Mouse (Mus musculus): ENCODE measurements around the gene Bmpr2. TPM values are rescaled to one million over a fixed set of nuclear protein-coding genes. Genes with fewer than 3 reads are reported as not detected.

Bmpr2 gene
- total and polyA plus RNA-seq, 3 experiments, result 8.2 to 45.4 (median 40.4) TPM

DNA sequence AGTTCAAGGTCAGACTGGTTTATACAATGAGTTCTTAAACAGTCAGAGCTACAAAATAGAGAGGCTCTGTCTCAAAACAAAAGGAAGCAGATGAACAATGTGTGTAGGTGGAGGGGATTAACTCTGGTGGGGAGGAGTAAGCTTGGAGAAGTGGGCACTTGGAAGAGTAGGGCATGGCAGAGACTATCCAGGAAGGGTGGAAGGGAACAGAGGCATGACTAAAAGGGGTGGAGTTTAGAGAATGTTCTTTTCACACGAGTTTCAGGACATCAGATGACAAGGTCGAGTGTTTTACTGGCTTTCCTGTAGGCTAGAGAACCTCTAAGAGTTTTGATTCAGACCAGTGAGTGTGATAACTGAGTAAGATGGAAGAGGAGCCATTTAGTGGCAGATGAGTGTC is 144.5 kb downstream of the Bmpr2 start:
- intact Hi-C loops (cut with DNase I), result no loop called here
- H3K4me3 ChIP-seq, result no peak overlapping the region
- DNase-seq, result no peak
- peaks cover 11% of the 10 kb centered on the region for H3K4me1 ChIP-seq (ENCODE audit: control insufficient read depth, insufficient read depth, low read length)
- no peak overlapping the region for H3K9ac ChIP-seq (ENCODE audit: low read depth, low read length)
- 11% methylated on average over 2 of the region's 2 CpGs for WGBS
- H3K27ac ChIP-seq, result peak overlapping the region; percentile 27
- no peak for TF ChIP-seq CTCF (IDR thresholded peaks at IDR 0.05)
- no peak for TF ChIP-seq POLR2A (IDR thresholded peaks at IDR 0.05; ENCODE audit: insufficient read depth, low read depth, low read length)
- TF ChIP-seq EP300 (IDR thresholded peaks at IDR 0.05; ENCODE audit: insufficient read depth, low read depth, low read length), result no peak
- peaks cover 2% of the 10 kb centered on the region; the same call in 1 of the 2 replicates for H3K36me3 ChIP-seq (ENCODE audit: control insufficient read depth, insufficient read depth, low read length)
- H3K27me3 ChIP-seq (ENCODE audit: control insufficient read depth, insufficient read depth, low read length), result no peaks in the 10 kb centered on the region
- no peaks in the 10 kb centered on the region for H3K79me2 ChIP-seq (replicated peaks; ENCODE audit: control insufficient read depth, insufficient read depth, low read length)

DNA sequence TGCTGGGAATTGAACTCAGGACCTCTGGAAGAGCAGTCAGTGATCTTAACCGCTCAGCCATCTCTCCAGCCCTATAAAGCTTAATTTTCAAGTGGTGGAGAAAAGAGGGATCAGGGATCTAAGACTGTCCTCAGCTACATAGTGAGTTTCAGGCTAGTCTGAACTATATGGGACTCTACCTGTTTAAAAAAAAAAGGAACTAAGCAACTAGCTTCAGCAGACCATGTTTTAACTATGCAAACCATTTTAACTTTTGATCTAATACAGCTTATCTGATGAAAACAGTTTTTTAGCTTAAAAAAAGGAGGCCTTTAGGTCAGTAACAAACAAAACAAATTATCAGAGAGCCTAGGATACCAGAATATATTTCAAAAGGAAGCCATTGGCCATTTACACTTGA is 147.7 kb downstream of the Bmpr2 start:
- H3K27ac ChIP-seq, result no peak overlapping the region
- peaks cover 10% of the 10 kb centered on the region for H3K4me1 ChIP-seq (ENCODE audit: control insufficient read depth, insufficient read depth, low read length)
- no peak for TF ChIP-seq POLR2A (IDR thresholded peaks at IDR 0.05; ENCODE audit: insufficient read depth, low read depth, low read length)
- no peak for TF ChIP-seq CTCF (IDR thresholded peaks at IDR 0.05)
- TF ChIP-seq EP300 (IDR thresholded peaks at IDR 0.05; ENCODE audit: insufficient read depth, low read depth, low read length), result no peak
- H3K79me2 ChIP-seq (replicated peaks; ENCODE audit: control insufficient read depth, insufficient read depth, low read length), result peaks cover 5% of the 10 kb centered on the region
- DNase-seq, result peak in 1 of 2 experiments; percentile 4
- WGBS, result 97% methylated on average over 1 of the region's 1 CpGs
- H3K4me3 ChIP-seq, result no peak overlapping the region
- peaks cover 13% of the 10 kb centered on the region for H3K36me3 ChIP-seq (ENCODE audit: control insufficient read depth, insufficient read depth, low read length)
- H3K27me3 ChIP-seq (ENCODE audit: control insufficient read depth, insufficient read depth, low read length), result no peaks in the 10 kb centered on the region
- no peak overlapping the region for H3K9ac ChIP-seq (ENCODE audit: low read depth, low read length)
- intact Hi-C loops (cut with DNase I), result no loop called here

DNA sequence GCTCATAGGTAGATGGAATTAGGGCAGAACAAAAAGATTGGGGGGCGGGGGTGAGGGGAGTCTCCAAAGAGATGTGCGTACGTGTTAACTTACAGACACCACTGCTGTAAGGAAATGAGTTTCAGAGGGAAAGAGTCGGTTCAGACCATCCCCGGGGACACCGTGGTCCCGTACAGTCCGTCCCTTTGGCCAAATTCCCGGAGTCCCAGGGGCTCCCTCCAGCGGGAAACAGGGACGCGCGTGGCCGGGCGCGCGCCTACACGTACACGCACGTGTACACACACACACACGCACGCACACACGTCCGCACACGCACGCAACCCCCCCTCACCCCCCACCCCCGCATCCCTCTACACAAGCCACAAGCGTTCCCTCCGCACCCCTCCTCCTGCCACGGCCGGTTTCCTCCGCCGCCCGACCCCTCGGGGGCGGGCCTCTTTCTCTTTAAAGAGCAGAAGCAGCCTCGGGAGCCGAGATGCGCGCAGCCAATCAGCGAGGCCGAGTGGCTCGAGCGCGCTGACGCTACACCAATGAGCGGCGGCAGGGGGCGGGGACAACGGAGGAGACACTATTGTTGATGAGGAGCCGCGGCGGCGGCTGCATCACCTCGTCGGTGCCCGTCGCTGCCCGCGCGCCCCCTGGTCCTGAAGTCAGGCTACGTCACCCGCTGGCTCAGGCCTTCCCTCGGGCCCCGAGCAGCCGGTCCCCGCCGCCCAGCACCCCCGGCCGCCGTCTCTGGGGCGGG is 149.4 kb downstream of the Bmpr2 start, which contains the start of gene Fam117b:
TSS of gene Fam117b (plus strand) at position 594 of the 745 bp plus-strand sequence.
- peak within 1 kb of the TSS; percentile 95 for H3K27ac ChIP-seq
- H3K4me1 ChIP-seq (ENCODE audit: control insufficient read depth, insufficient read depth, low read length), result peaks cover 8% of the 10 kb centered on the region
- intact Hi-C loops (cut with DNase I), result loop anchor here (2.0 kb wide), 1 partner anchor 28 kb away; no protein-coding TSS in a partner anchor
- DNase-seq, result peak; percentile 96 to 99
- TF ChIP-seq POLR2A (IDR thresholded peaks at IDR 0.05; ENCODE audit: insufficient read depth, low read depth, low read length) (peak; percentile 85), CTCF (IDR thresholded peaks at IDR 0.05) (peak; percentile 20), EP300 (IDR thresholded peaks at IDR 0.05; ENCODE audit: insufficient read depth, low read depth, low read length) (peak; percentile 99; the same call in 1 of the 2 replicates)
- peak within 1 kb of the TSS; percentile 80 for H3K4me3 ChIP-seq
- no peaks in the 10 kb centered on the region for H3K27me3 ChIP-seq (ENCODE audit: control insufficient read depth, insufficient read depth, low read length)
- peaks cover 5% of the 10 kb centered on the region for H3K79me2 ChIP-seq (replicated peaks; ENCODE audit: control insufficient read depth, insufficient read depth, low read length)
- WGBS, result under 1% methylated on average over 69 of the region's 72 CpGs
- peaks cover 13% of the 10 kb centered on the region for H3K36me3 ChIP-seq (ENCODE audit: control insufficient read depth, insufficient read depth, low read length)
- peak within 1 kb of the TSS; percentile 97 for H3K9ac ChIP-seq (ENCODE audit: low read depth, low read length)

DNA sequence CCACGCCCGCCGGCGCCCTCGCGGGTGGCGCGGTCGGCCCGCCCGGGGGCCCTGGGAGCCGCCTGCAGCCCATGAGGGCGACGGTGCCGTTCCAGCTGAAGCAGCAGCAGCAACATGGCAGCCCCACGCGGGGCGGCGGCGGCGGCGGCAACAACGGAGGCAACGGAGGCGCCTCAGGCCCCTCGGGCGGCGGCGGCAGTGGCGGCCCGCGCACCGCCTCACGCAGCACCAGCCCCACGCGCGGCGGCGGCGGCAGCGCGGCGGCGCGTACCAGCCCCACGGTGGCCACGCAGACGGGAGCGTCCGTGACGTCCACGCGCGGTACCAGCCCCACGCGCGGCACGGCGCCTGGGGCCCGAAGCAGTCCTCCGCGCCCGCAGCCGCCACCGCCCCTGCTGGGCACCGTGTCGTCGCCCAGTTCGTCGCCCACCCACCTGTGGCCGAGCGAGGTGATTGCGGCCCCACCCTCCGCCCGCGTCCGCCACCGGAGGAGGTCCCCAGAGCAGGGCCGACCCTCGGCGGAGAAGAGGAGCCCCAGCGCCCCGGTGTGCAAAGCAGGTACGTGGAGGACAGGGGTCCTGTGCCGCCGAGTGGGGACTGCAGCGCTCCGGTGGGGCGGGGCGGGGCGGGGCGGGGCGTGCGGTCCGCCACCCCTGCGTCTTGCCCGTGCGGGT is 150.1 kb downstream of the Bmpr2 start:
- intact Hi-C loops (cut with DNase I), result loop anchor here (2.0 kb wide), 1 partner anchor 29 kb away; no protein-coding TSS in a partner anchor
- H3K27me3 ChIP-seq (ENCODE audit: control insufficient read depth, insufficient read depth, low read length), result no peaks in the 10 kb centered on the region
- H3K4me3 ChIP-seq, result peak overlapping the region; percentile 80
- peaks cover 13% of the 10 kb centered on the region for H3K36me3 ChIP-seq (ENCODE audit: control insufficient read depth, insufficient read depth, low read length)
- H3K9ac ChIP-seq (ENCODE audit: low read depth, low read length), result peak overlapping the region; percentile 97
- H3K79me2 ChIP-seq (replicated peaks; ENCODE audit: control insufficient read depth, insufficient read depth, low read length), result peaks cover 7% of the 10 kb centered on the region
- H3K27ac ChIP-seq, result peak overlapping the region; percentile 95
- TF ChIP-seq CTCF (IDR thresholded peaks at IDR 0.05) (0 out of 2 replicates have a peak, but pooled peaks have one; percentile 8), EP300 (IDR thresholded peaks at IDR 0.05; ENCODE audit: insufficient read depth, low read depth, low read length) (no peak)
- WGBS, result under 1% methylated on average over 74 of the region's 98 CpGs
- H3K4me1 ChIP-seq (ENCODE audit: control insufficient read depth, insufficient read depth, low read length), result peaks cover 8% of the 10 kb centered on the region
- DNase-seq, result peak; percentile 68 to 72

DNA sequence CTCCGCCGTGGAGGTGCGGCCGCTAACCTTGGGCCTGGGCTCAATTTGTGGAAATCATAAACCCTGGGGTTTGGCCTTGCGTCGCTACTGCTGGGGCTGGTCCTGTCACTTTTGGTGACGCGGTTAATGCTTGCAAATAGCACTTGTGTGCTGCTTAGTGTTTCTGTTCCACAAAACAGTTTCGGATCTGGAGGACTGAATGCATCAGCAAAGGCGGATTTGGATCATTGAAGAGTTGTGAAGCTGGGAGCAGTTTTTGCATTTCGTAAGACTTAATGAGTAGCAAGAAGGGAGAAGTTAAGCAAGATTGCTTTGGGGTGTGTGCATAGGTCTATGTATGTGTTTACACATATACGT is 150.6 kb downstream of the Bmpr2 start:
- Histone ChIP-seq H3K4me1 (ENCODE audit: control insufficient read depth, insufficient read depth, low read length) (peaks cover 8% of the 10 kb centered on the region), H3K27ac (peak overlapping the region; percentile 95), H3K79me2 (replicated peaks; ENCODE audit: control insufficient read depth, insufficient read depth, low read length) (peaks cover 7% of the 10 kb centered on the region), H3K4me3 (peak overlapping the region; percentile 80), H3K9ac (ENCODE audit: low read depth, low read length) (peak overlapping the region; percentile 97), H3K27me3 (ENCODE audit: control insufficient read depth, insufficient read depth, low read length) (no peaks in the 10 kb centered on the region), H3K36me3 (ENCODE audit: control insufficient read depth, insufficient read depth, low read length) (peaks cover 13% of the 10 kb centered on the region)
- no peak for TF ChIP-seq CTCF (IDR thresholded peaks at IDR 0.05)
- TF ChIP-seq EP300 (IDR thresholded peaks at IDR 0.05; ENCODE audit: insufficient read depth, low read depth, low read length), result no peak
- TF ChIP-seq POLR2A (IDR thresholded peaks at IDR 0.05; ENCODE audit: insufficient read depth, low read depth, low read length), result no peak
- intact Hi-C loops (cut with DNase I), result loop anchor here (2.0 kb wide), 2 partner anchors 17 to 29 kb away; no protein-coding TSS in a partner anchor
- 4% methylated on average over 12 of the region's 12 CpGs for whole genome bisulfite sequencing
- no peak for DNase-seq

Data from heart, adult 2 months (tissue).